Mouse (Mus musculus): ENCODE measurements around the gene Nelfb. TPM values are rescaled to one million over a fixed set of nuclear protein-coding genes. Genes with fewer than 3 reads are reported as not detected.
A peak's percentile ranks its signal among the peaks of the same experiment; 100 is the strongest.
"Not testable (repeated sequence)": the region's sequence is repeated elsewhere in the genome, so short reads cannot be mapped to it uniquely, and the experiment has no call there.

The Nelfb gene
- 106 and 111 TPM in 2 replicates for polyA plus RNA-seq (2016; fragmentation: Nextera tagmentation; extraction: Ambion mirVana)

GRCm38 (mm10) chr2:25211121-25211670 is at the start of gene Nelfb:
Nelfb (minus strand) TSS chr2:25211489.
- peak within 1 kb of the TSS; percentile 95 for H3K4me2 ChIP-seq
- peak within 1 kb of the TSS; percentile 86 for H3K4me3 ChIP-seq (replicated peaks)
- peaks cover 12% of the 10 kb centered on the region; the same call in 1 of the 2 replicates for H3K27me3 ChIP-seq
- WGBS: under 1% methylated on average over 44 of the region's 44 CpGs
- peak; percentile 93 for ATAC-seq (ENCODE audit: low FRiP score)
- H3K4me1 ChIP-seq: peaks cover 25% of the 10 kb centered on the region
- no peaks in the 10 kb centered on the region for H3K9me3 ChIP-seq
- peaks cover 28% of the 10 kb centered on the region for H3K36me3 ChIP-seq (replicated peaks)
- peak within 1 kb of the TSS; percentile 86 for H3K9ac ChIP-seq
- H3K27ac ChIP-seq: peak within 1 kb of the TSS; percentile 90

DNA sequence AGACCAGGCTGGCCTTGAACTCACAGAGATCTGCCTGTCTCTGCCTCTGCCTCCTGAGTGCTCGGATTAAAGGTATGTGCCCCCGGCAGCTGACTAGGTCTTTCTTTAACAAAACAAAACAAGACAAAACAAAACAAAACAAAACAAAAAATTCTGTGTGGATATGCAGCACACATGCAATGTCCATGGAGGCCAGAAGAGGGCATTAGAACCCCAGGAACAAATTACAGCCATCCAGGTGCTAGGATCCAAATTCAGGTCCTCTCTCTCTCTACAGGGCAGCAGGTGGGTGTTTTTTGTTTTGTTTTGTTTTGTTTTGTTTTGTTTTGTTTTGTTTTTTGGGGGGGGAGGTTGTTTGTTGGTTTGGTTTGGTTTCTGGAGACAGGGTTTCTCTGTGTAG is 47.6 kb upstream of the Nelfb start:
- Histone ChIP-seq H3K9ac (no peak overlapping the region), H3K4me2 (no peak overlapping the region), H3K4me3 (replicated peaks) (no peak overlapping the region), H3K36me3 (replicated peaks) (no peaks in the 10 kb centered on the region), H3K9me3 (no peaks in the 10 kb centered on the region), H3K4me1 (peaks cover 39% of the 10 kb centered on the region), H3K27ac (no peak overlapping the region), H3K27me3 (peaks cover 12% of the 10 kb centered on the region)
- ATAC-seq (ENCODE audit: low FRiP score): no peak
- 54% methylated on average over 2 of the region's 2 CpGs for WGBS

DNA sequence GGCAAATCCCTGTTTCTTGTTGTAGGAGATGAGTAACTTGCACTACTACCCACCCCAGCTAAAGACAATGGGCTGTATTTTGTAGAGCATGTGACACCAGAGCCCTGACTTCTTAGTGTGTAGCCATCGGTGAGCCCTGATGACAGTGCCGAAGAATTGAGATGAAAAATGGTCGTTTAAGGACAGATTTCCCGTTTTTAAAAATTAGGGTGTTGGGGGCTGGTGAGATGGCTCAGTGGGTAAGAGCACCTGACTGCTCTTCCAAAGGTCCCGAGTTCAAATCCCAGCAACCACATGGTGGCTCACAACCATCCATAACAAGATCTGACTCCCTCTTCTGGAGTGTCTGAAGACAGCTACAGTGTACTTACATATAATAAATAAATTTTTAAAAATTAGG is 46.0 kb upstream of the Nelfb start:
- WGBS: 93% methylated on average over 5 of the region's 5 CpGs
- not testable (repeated sequence) for H3K27ac ChIP-seq; H3K4me2 ChIP-seq; H3K36me3 ChIP-seq (replicated peaks); H3K27me3 ChIP-seq; ATAC-seq (ENCODE audit: low FRiP score); H3K4me3 ChIP-seq (replicated peaks); H3K9ac ChIP-seq; H3K9me3 ChIP-seq
- peaks cover 26% of the 10 kb centered on the region for H3K4me1 ChIP-seq

DNA sequence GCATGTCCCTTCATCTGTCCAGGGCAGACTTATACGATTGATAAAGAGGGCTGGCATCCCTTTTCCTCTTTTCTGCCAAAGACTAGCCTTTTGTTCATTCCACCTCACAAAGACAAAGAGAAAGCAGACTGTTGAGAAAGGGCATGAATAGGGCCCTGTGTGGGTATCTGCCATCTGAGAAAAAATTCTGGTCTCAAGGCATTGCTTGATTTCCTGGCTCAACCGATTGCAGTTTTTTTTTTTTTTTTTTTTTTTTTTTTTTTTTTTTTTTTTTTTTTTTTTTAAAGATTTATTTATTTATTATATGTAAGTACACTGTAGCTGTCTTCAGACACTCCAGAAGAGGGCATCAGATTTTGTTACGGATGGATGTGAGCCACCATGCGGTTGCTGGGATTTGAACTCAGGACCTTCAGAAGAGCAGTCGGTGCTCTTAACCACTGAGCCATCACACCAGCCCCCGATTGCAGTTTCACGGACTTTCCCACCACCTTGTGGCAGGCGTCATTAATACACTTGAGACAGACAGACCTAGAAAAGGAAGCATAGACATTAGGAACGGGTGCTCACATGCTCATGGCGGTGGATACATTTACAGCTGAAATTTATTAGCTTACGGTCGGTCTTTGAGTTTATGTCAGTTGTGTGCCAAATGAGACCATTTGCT is 45.3 kb upstream of the Nelfb start:
- ATAC-seq (ENCODE audit: low FRiP score); H3K9me3 ChIP-seq; H3K27ac ChIP-seq; H3K36me3 ChIP-seq (replicated peaks); H3K27me3 ChIP-seq: not testable (repeated sequence)
- Histone ChIP-seq H3K9ac (peak overlapping the region; percentile 88), H3K4me3 (replicated peaks) (peak overlapping the region; percentile 75), H3K4me2 (peak overlapping the region; percentile 97), H3K4me1 (peaks cover 23% of the 10 kb centered on the region)
- 66% methylated on average over 11 of the region's 12 CpGs for WGBS

DNA sequence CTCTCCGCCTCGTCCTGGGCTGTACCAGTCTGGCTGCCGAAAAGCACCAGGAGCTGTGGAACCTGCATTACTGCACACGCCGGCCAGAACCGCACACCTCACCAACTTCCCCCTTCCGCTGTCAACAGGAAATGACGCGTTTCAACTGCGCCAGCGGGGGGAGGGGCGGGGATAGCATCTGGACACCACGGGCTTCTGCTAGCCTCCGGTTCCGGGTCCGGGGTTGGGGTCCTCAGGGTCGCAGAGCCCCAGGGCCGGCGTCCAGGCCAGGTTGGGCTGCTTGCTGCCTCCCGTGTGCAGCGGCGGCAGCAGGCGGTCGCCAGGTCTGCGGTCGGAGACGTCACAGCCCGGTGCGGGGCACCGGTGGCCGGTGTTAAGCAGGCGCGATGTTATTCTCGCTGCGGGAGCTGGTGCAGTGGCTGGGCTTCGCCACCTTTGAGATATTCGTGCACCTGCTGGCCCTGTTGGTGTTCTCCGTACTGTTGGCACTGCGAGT is 44.0 kb upstream of the Nelfb start, which contains the start of gene Tmem203:
Gene Tmem203, plus strand, starts transcription at position 156 of the 496 bp plus-strand sequence.
- Histone ChIP-seq H3K9me3 (no peaks in the 10 kb centered on the region), H3K27me3 (no peaks in the 10 kb centered on the region), H3K4me3 (replicated peaks) (peak within 1 kb of the TSS; percentile 75), H3K36me3 (replicated peaks) (peaks cover 21% of the 10 kb centered on the region), H3K4me2 (peak within 1 kb of the TSS; percentile 97), H3K27ac (peak within 1 kb of the TSS; percentile 74), H3K9ac (peak within 1 kb of the TSS; percentile 88), H3K4me1 (peaks cover 23% of the 10 kb centered on the region)
- WGBS: 0% methylated on average over 39 of the region's 39 CpGs
- peak; percentile 93 for ATAC-seq (ENCODE audit: low FRiP score)

DNA sequence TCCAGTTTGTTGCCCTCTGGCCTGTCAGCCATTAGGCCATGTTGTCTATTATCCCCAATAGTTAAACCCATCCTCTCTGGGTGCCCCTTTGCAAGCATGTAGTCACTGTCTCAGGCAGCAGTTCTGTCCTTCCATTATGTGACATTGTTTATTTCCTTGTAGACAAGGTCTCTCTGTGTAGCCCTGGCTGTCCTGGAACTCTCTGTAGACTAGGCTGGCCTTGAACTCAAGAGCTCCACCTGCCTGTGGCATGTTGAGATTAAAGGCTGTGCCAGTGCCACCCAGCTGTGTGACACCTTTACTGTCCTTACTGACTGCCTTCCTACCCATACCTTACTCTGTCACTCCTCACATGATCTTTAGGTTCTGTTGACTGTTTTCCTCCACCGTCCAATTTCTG is 41.0 kb upstream of the Nelfb start:
- Histone ChIP-seq H3K4me3 (replicated peaks) (no peak overlapping the region), H3K4me2 (no peak overlapping the region), H3K27me3 (no peaks in the 10 kb centered on the region), H3K9me3 (no peaks in the 10 kb centered on the region), H3K36me3 (replicated peaks) (peaks cover 50% of the 10 kb centered on the region), H3K27ac (no peak overlapping the region), H3K9ac (no peak overlapping the region), H3K4me1 (peaks cover 23% of the 10 kb centered on the region)
- 96% methylated on average over 1 of the region's 1 CpGs for WGBS
- ATAC-seq (ENCODE audit: low FRiP score): no peak

GRCm38 (mm10) chr2:25246183-25247072 is 35.1 kb upstream of the Nelfb start, which contains the start of gene AL732309.1:
AL732309.1 (minus strand) TSS chr2:25246863.
- peaks cover 18% of the 10 kb centered on the region for H3K4me1 ChIP-seq
- no peak within 1 kb of the TSS for H3K4me3 ChIP-seq (replicated peaks)
- no peak within 1 kb of the TSS for H3K27ac ChIP-seq
- H3K9me3 ChIP-seq: no peaks in the 10 kb centered on the region
- ATAC-seq (ENCODE audit: low FRiP score): no peak
- no peak within 1 kb of the TSS for H3K9ac ChIP-seq
- peaks cover 11% of the 10 kb centered on the region for H3K27me3 ChIP-seq
- peaks cover 59% of the 10 kb centered on the region for H3K36me3 ChIP-seq (replicated peaks)
- 90% methylated on average over 10 of the region's 10 CpGs for WGBS
- H3K4me2 ChIP-seq: no peak within 1 kb of the TSS

GRCm38 (mm10) chr2:25244144-25244543 is 32.9 kb upstream of the Nelfb start:
- Histone ChIP-seq H3K4me2 (no peak overlapping the region), H3K9me3 (no peaks in the 10 kb centered on the region), H3K4me1 (peaks cover 31% of the 10 kb centered on the region), H3K36me3 (replicated peaks) (peaks cover 37% of the 10 kb centered on the region), H3K27ac (no peak overlapping the region), H3K9ac (no peak overlapping the region), H3K27me3 (peaks cover 21% of the 10 kb centered on the region), H3K4me3 (replicated peaks) (no peak overlapping the region)
- 89% methylated on average over 4 of the region's 4 CpGs for WGBS
- no peak for ATAC-seq (ENCODE audit: low FRiP score)

GRCm38 (mm10) chr2:25243342-25243741 is 32.1 kb upstream of the Nelfb start:
- Histone ChIP-seq H3K4me2 (peak overlapping the region; percentile 97), H3K27ac (no peak overlapping the region), H3K36me3 (replicated peaks) (peaks cover 29% of the 10 kb centered on the region), H3K4me1 (peaks cover 31% of the 10 kb centered on the region), H3K9ac (peak overlapping the region; percentile 77; the same call in 1 of the 2 replicates), H3K27me3 (peaks cover 26% of the 10 kb centered on the region), H3K4me3 (replicated peaks) (no peak overlapping the region), H3K9me3 (no peaks in the 10 kb centered on the region)
- 82% methylated on average over 8 of the region's 8 CpGs for WGBS
- no peak for ATAC-seq (ENCODE audit: low FRiP score)

- under 1% methylated on average over 32 of the region's 59 CpGs for WGBS
- no peaks in the 10 kb centered on the region for H3K9me3 ChIP-seq
- H3K9ac ChIP-seq: peak within 1 kb of the TSS; percentile 77
- peaks cover 16% of the 10 kb centered on the region; the same call in 1 of the 2 replicates for H3K36me3 ChIP-seq (replicated peaks)
- H3K4me1 ChIP-seq: peaks cover 31% of the 10 kb centered on the region
- peaks cover 32% of the 10 kb centered on the region for H3K27me3 ChIP-seq
- H3K4me2 ChIP-seq: peak within 1 kb of the TSS; percentile 97
- H3K4me3 ChIP-seq (replicated peaks): peak within 1 kb of the TSS; percentile 64
- 0 out of 2 replicates have a peak within 1 kb of the TSS, but pooled peaks have one; percentile 61 for H3K27ac ChIP-seq
- peak; percentile 60 for ATAC-seq (ENCODE audit: low FRiP score)
These were observed 30.8 kb upstream of the Nelfb start, which contains the start of the genes Rnf208 and Cysrt1 for GRCm38 (mm10) chr2:25242101-25242506. Rnf208 (plus strand) TSS chr2:25242255. Cysrt1 (minus strand) TSS chr2:25242452.

GRCm38 (mm10) chr2:25241438-25241775 is 30.1 kb upstream of the Nelfb start:
- WGBS: 24% methylated on average over 6 of the region's 6 CpGs
- 0 out of 2 replicates have a peak overlapping the region, but pooled peaks have one; percentile 61 for H3K27ac ChIP-seq

More at GRCm38 (mm10) chr2:25241438-25241775, 30.1 kb upstream of the Nelfb start:
- Histone ChIP-seq H3K9me3 (no peaks in the 10 kb centered on the region), H3K4me3 (replicated peaks) (peak overlapping the region; percentile 64), H3K9ac (peak overlapping the region; percentile 77), H3K27me3 (peaks cover 34% of the 10 kb centered on the region), H3K36me3 (replicated peaks) (peaks cover 13% of the 10 kb centered on the region; the same call in 1 of the 2 replicates), H3K4me2 (peak overlapping the region; percentile 97), H3K4me1 (peaks cover 31% of the 10 kb centered on the region)
- ATAC-seq (ENCODE audit: low FRiP score): peak; percentile 25

Data from forebrain, embryonic 12.5 days (tissue).